Mouse (Mus musculus): ENCODE measurements around the gene Zfp706.
"Not testable (repeated sequence)": the region's sequence is repeated elsewhere in the genome, so short reads cannot be mapped to it uniquely, and the experiment has no call there.

Zfp706 gene

DNA sequence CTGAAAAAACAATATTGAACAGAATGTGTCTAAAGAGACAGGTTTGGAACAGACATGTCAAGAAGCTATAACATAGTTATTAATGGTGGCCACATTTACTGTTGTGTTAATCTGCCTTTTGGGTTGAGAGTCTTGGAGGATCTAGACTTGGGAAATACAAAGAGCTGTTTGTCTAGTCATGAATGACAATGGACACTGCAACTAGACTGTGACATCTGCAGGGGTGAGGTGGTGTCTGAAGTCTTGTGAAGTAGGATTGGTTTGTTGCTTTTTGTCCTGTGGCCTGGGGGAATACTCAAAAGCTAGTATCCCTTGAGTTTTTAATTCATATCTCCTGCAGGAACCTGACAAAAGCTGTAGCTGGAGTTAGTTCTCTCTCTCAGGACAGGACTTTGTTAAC lies 973 bp upstream of the Zfp706 start:
- no peak for DNase-seq

GRCm38 (mm10) chr15:37007959-37008419 lies 416 bp upstream of the Zfp706 start:
- DNase-seq: no peak

GRCm38 (mm10) chr15:37006475-37007164 lies 953 bp downstream of the Zfp706 start:
- DNase-seq: peak; percentile 50 to 58

DNA sequence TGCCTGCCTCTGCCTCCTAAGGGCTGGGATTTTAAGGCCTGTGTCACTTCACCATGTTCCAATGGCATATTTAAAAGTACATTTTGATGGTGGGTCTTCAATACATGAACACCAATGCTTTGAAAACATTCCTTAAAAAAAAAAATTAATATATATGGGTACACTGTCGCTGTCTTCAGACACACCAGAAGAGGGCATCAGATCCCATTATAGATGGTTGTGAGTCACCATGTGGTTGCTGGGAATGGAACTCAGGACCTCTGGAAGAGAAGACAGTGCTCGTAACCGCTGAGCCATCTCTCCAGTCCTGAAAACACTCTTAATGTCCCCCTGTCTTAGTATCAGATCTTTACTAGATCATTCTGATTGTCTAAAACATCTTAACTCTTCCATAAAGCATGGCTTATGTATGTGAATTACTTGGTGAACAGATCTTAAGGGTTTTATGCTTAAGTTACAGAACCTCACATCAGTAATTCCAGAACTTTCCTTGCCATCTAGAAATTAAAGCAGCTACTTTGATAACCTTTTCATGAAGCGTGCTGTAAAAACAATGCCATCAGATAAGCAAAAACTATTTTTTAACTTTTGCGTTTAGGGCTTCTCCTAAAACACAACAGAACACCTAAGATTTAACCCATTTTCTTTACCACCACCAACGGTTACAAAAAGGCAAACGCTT lies 1.6 kb downstream of the Zfp706 start:
- DNase-seq: no peak

- DNase-seq: no peak
Measured at GRCm38 (mm10) chr15:37004858-37005257, 2.7 kb downstream of the Zfp706 start.

GRCm38 (mm10) chr15:37002276-37002675 lies 5.3 kb downstream of the Zfp706 start:
- no peak for DNase-seq

GRCm38 (mm10) chr15:36999602-37000001 lies 8.0 kb downstream of the Zfp706 start:
- DNase-seq: not testable (repeated sequence)

DNA sequence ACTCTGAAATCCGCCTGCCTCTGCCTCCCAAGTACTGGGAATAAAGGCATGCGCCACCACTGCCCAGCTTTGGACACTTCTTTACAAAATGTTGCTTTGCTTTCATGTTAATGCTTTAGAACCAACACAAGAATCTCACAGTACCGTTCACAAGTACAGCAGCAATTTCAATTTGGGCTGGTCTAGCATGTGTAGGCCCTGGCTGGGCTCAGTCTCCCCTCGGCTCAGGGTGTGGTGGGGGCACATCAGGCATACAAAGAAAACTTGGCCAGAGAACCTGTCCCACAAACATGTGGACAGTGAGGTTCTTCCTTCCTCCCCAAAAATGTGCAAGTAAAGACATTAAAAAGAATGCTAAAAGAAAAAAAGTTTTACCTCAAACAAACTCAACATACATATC lies 12.4 kb downstream of the Zfp706 start:
- DNase-seq: no peak

DNA sequence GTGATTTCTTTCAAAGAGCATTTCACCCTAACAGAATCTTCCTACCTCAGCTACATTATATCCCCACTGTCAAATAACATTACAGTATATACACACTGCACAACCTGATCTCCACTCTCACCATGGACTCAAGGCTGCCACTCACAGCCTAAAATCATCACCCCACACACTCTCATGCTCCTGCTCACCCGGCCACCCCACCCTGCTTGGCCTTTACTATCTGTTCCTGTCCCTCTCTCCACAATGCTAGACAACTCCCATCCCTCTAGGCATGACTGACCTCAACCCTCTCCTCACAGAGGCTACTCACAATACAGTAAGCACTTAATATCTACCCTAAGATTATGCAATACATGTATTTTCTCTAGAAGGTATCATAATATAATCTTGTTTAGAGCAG lies 12.9 kb downstream of the Zfp706 start:
- DNase-seq: no peak

GRCm38 (mm10) chr15:36993435-36994178 lies 14.0 kb downstream of the Zfp706 start:
- no peak for DNase-seq

DNA sequence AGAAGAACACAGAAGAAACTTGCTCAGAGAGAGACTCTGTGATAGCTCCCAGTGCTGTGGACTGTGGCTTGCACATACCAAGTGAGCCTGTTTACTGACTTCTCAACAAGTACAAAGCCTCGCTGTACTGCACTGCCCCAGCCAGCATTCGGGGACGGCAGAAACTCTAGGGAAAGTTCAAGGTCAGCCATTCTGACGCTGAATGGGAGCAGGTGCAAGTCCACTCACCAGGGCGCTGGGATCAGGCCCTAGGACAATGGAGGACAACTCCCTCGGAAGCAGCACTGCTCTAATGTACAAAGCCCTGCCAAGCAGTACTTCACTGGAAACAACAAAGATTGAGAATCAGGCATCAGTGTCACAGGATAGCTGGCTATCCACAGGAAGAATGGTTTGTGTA lies 16.2 kb downstream of the Zfp706 start:
- DNase-seq: no peak

GRCm38 (mm10) chr15:36989922-36990321 lies 17.7 kb downstream of the Zfp706 start:
- no peak for DNase-seq

- DNase-seq: no peak
Measured at GRCm38 (mm10) chr15:36988718-36989115, 18.9 kb downstream of the Zfp706 start.

- no peak for DNase-seq
Measured at GRCm38 (mm10) chr15:36987976-36988717, 19.4 kb downstream of the Zfp706 start.

- DNase-seq: no peak
Measured at GRCm38 (mm10) chr15:36987211-36987877, 20.2 kb downstream of the Zfp706 start.

GRCm38 (mm10) chr15:36985567-36985925 lies 22.0 kb downstream of the Zfp706 start:
- no peak for DNase-seq

GRCm38 (mm10) chr15:36984921-36985566 lies 22.5 kb downstream of the Zfp706 start:
- no peak for DNase-seq

GRCm38 (mm10) chr15:36983455-36983854 lies 24.1 kb downstream of the Zfp706 start:
- DNase-seq: no peak

- DNase-seq: no peak
Measured at GRCm38 (mm10) chr15:36980238-36980637, 27.3 kb downstream of the Zfp706 start.

GRCm38 (mm10) chr15:36979488-36980201 lies 27.9 kb downstream of the Zfp706 start:
- DNase-seq: peak; percentile 71 to 81

DNA sequence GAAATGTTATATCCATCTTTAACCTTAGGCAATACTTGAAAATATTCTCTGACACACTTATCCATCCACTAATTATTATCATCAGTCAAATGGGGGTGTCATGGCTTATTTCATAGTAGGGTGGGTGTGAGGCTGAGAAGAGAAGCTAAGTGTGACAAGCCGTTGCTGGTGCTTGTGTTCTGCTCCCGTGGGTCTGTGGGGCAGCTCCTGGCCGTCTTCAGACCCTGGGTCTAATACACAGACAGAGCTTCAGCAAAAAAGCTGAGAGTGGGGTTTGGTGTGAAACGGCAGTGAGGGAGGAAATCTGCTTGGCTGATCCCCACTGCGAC lies 28.4 kb downstream of the Zfp706 start:
- DNase-seq: no peak

All from kidney, postnatal 4 days (tissue).